Mouse (Mus musculus): ENCODE measurements around the gene Gm2115. TPM values are rescaled to one million over a fixed set of nuclear protein-coding genes. Genes with fewer than 3 reads are reported as not detected.

Gm2115 gene
- not detected for polyA plus RNA-seq (2017; shearing (Covaris generic))

DNA sequence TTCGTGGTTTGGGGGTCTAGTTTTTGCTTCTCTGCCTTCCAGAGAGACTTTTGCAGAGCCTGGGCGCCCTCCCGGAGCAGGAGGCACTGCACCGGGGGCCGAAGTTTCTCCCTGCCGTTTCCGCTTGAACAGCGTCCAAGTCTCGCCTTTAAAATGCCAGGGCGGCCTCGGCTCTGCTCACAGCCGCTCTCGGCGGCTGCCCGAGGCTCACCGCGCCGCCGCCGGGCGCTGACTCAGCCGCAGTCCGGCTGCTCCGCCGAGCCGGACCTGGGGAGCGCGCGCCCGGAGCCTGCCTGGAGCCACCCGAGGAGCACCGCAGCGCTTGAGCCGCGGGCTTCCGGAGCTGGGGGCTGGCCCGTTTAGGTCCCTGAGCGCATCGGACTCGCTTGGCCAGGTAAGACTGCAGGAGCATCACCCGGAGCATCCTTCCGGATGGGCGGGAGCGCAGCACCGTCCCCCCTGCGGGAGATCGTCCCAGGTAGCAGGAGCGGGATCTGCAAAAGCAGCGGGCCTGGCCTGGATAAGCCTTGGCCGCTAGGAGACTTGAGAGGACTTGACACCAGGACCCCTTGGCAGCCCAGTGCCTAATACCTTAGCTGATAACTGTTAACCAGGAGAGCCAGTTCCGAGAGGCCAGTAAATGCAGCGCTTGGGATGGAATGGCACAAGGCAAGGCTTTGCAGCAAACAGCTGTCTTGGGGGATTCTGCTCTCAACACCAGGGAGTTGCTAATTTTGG, at the start of gene Gm2115:
Gene Gm2115 (plus strand): TSS at position 159 of the 738 bp plus-strand sequence.

GRCm38 (mm10) chr7:84606293-84606749, 77.6 kb downstream of the Gm2115 start, which contains the start of gene Fah:
Gene Fah (minus strand): TSS chr7:84606722.

Other genes with a start within 250 kb of the Gm2115 start
- gene Arnt2, start 118.8 kb upstream of the Gm2115 start, polyA plus RNA-seq (2017; shearing (Covaris generic)) = not detected
- gene Fah, start 77.8 kb downstream of the Gm2115 start, polyA plus RNA-seq (2017; shearing (Covaris generic)) = 2.0 TPM
- 250 TPM for gene Zfand6, start 161.0 kb downstream of the Gm2115 start, polyA plus RNA-seq (2017; shearing (Covaris generic))

Measured in naive thymus-derived CD4-positive, alpha-beta T cell, adult 5 months (primary cell).